Comparison of ENCODE assay signal across 8 mouse cellular contexts in genomic region chr13:24761403-24762227, GRCm38 (mm10). TPM values are rescaled to one million over a fixed set of nuclear protein-coding genes. Genes with fewer than 3 reads are reported as not detected.
DNase-seq lines count a peak whose midpoint lies in the region; ATAC-seq and TF ChIP-seq lines count a peak whose summit lies in the region.

Gene Gmnn (minus strand): TSS chr13:24761923.

- WGBS in heart, embryonic 11.5 days (ENCODE audit: insufficient replicate concordance), result under 1% methylated on average over 79 of the region's 79 CpGs
- under 1% methylated on average over 78 of the region's 79 CpGs for WGBS in kidney, embryonic 16.5 days
- under 1% methylated on average over 79 of the region's 79 CpGs for WGBS in liver, adult 2 months

- TF ChIP-seq CTCF in liver, adult 2 months (IDR thresholded peaks at IDR 0.05; ENCODE audit: low read depth, low read length), result no peak

- H3K9me3 ChIP-seq in heart, embryonic 11.5 days (replicated peaks; ENCODE audit: control insufficient read depth, low read length), result no peaks in the 10 kb centered on the region
- H3K9me3 ChIP-seq in kidney, embryonic 16.5 days (ENCODE audit: low read length), result no peaks in the 10 kb centered on the region

- peak; percentile 91 for DNase-seq in B cell, adult 2 months
- DNase-seq in brain, adult 2 months (ENCODE audit: low read depth, low spot score), result peak; percentile 88
- peak; percentile 81 for DNase-seq in liver, adult 2 months (ENCODE audit: extremely low read depth, low read depth, low spot score)
- DNase-seq in splenic B cell, adult 2 months (ENCODE audit: low read depth, low spot score), result peak; percentile 92

- H3K36me3 ChIP-seq in heart, embryonic 11.5 days (ENCODE audit: control insufficient read depth, insufficient read depth, low read length), result peaks cover 13% of the 10 kb centered on the region
- H3K36me3 ChIP-seq in kidney, embryonic 16.5 days (ENCODE audit: insufficient read depth, low read length), result peaks cover 23% of the 10 kb centered on the region
- H3K36me3 ChIP-seq in liver, adult 2 months (ENCODE audit: control insufficient read depth, insufficient read depth, low read length), result peaks cover 2% of the 10 kb centered on the region; the same call in 1 of the 2 replicates
- H3K36me3 ChIP-seq in myocyte (ENCODE audit: control insufficient read depth, insufficient read depth), result no peaks in the 10 kb centered on the region
- H3K36me3 ChIP-seq in splenic B cell, adult 2 months (ENCODE audit: control insufficient read depth, insufficient read depth, low read length, poor library complexity, severe bottlenecking), result no peaks in the 10 kb centered on the region

- peak within 1 kb of the TSS; percentile 58 for H3K4me2 ChIP-seq in heart, embryonic 11.5 days
- peak within 1 kb of the TSS; percentile 72 for H3K4me2 ChIP-seq in kidney, embryonic 16.5 days (replicated peaks; ENCODE audit: low read depth, low read length)
- peak within 1 kb of the TSS; percentile 84 for H3K4me2 ChIP-seq in myocyte (ENCODE audit: low read depth)

- H3K9ac ChIP-seq in heart, embryonic 11.5 days (ENCODE audit: low read depth, low read length), result peak within 1 kb of the TSS; percentile 91
- H3K9ac ChIP-seq in kidney, embryonic 16.5 days (replicated peaks; ENCODE audit: low read length), result peak within 1 kb of the TSS; percentile 92
- peak within 1 kb of the TSS; percentile 74 for H3K9ac ChIP-seq in liver, adult 2 months (ENCODE audit: low read depth, low read length)

- TF ChIP-seq POLR2A in liver, adult 2 months (IDR thresholded peaks at IDR 0.05; ENCODE audit: extremely low read depth, insufficient read depth, low read length), result 0 out of 2 replicates have a peak, but pooled peaks have one; percentile 41
- peak; percentile 79 for TF ChIP-seq POLR2A in myocyte (IDR thresholded peaks at IDR 0.05; ENCODE audit: insufficient read length, low read depth)

- H3K4me1 ChIP-seq in heart, embryonic 11.5 days (ENCODE audit: control insufficient read depth, insufficient read depth, low read length), result peaks cover 6% of the 10 kb centered on the region; the same call in 1 of the 2 replicates
- peaks cover 11% of the 10 kb centered on the region for H3K4me1 ChIP-seq in kidney, embryonic 16.5 days (ENCODE audit: insufficient read depth, low read length)
- peaks cover 1% of the 10 kb centered on the region; the same call in 1 of the 2 replicates for H3K4me1 ChIP-seq in liver, adult 2 months (ENCODE audit: control insufficient read depth, insufficient read depth, low read length)

- ATAC-seq in erythroblast, adult 5-6 weeks (replicated peaks; ENCODE audit: low FRiP score, poor library complexity, severe bottlenecking), result peak; percentile 93
- peak; percentile 98 for ATAC-seq in heart, embryonic 11.5 days (replicated peaks; ENCODE audit: insufficient number of reproducible peaks, low FRiP score, low TSS enrichment)
- ATAC-seq in kidney, embryonic 16.5 days (ENCODE audit: low FRiP score, low TSS enrichment), result peak; percentile 98

- peak within 1 kb of the TSS; percentile 85 for H3K4me3 ChIP-seq in heart, embryonic 11.5 days (ENCODE audit: low read depth, low read length)
- peak within 1 kb of the TSS; percentile 97 for H3K4me3 ChIP-seq in kidney, embryonic 16.5 days (ENCODE audit: low read length)
- H3K4me3 ChIP-seq in liver, adult 2 months (ENCODE audit: insufficient read depth, low read depth, low read length), result peak within 1 kb of the TSS; percentile 73
- H3K4me3 ChIP-seq in myocyte, result peak within 1 kb of the TSS; percentile 78

- H3ac ChIP-seq in myocyte (ENCODE audit: control insufficient read depth, insufficient read length), result peak within 1 kb of the TSS; percentile 32

- H3K27ac ChIP-seq in heart, embryonic 11.5 days (ENCODE audit: low read depth, low read length), result peak within 1 kb of the TSS; percentile 97
- peak within 1 kb of the TSS; percentile 96 for H3K27ac ChIP-seq in kidney, embryonic 16.5 days (ENCODE audit: low read length)
- H3K27ac ChIP-seq in liver, adult 2 months (replicated peaks; ENCODE audit: insufficient read depth, low read depth, low read length), result peak within 1 kb of the TSS; percentile 75

- H3K27me3 ChIP-seq in heart, embryonic 11.5 days (ENCODE audit: control insufficient read depth, insufficient read depth, low read length), result no peaks in the 10 kb centered on the region
- H3K27me3 ChIP-seq in kidney, embryonic 16.5 days (ENCODE audit: insufficient read depth, low read length), result no peaks in the 10 kb centered on the region
- H3K27me3 ChIP-seq in liver, adult 2 months (ENCODE audit: control insufficient read depth, insufficient read depth, low read length), result no peaks in the 10 kb centered on the region
- no peaks in the 10 kb centered on the region for H3K27me3 ChIP-seq in myocyte (ENCODE audit: control insufficient read depth, insufficient read depth, insufficient read length)
- no peaks in the 10 kb centered on the region for H3K27me3 ChIP-seq in splenic B cell, adult 2 months (ENCODE audit: control insufficient read depth, insufficient read depth, low read length, poor library complexity, severe bottlenecking)

- H3K79me2 ChIP-seq in liver, adult 2 months (ENCODE audit: control insufficient read depth, insufficient read depth, low read length), result no peaks in the 10 kb centered on the region
- peaks cover 20% of the 10 kb centered on the region for H3K79me2 ChIP-seq in myocyte (ENCODE audit: control insufficient read depth, insufficient read depth)

TF ChIP-seq in myocyte, 11 proteins besides CTCF, POLR2A, EP300 and RAD21:
- TF ChIP-seq E2F4 (IDR thresholded peaks at IDR 0.05; ENCODE audit: insufficient read depth), result peak; percentile 92
- TF ChIP-seq POLR2AphosphoS2 (IDR thresholded peaks at IDR 0.05; ENCODE audit: insufficient read length, low read depth), result peak; percentile 86
- TF ChIP-seq MYOG (IDR thresholded peaks at IDR 0.05; ENCODE audit: control insufficient read depth in 1 of 3, insufficient read depth in 1 of 3, insufficient read length in 2 of 3, low read depth in 2 of 3), result no peak
- TF ChIP-seq MYOD1 (IDR thresholded peaks at IDR 0.05; ENCODE audit: control insufficient read depth in 1 of 3, insufficient read length in 2 of 3, low read depth in 2 of 3), result peak in 1 of 3 experiments; percentile 20

RNA-seq across cellular contexts. Expression of gene Gmnn, which starts in this region (rescaled TPM):
- 87.6 and 105 TPM in 2 replicates for total RNA-seq in erythroblast, adult 5-6 weeks (2015; ENCODE audit: low replicate concordance)
- 108 and 135 TPM in 2 replicates for total RNA-seq in erythroblast, adult 5-6 weeks (2017; ENCODE audit: low replicate concordance)
- polyA plus RNA-seq in heart, embryonic 11.5 days (2014; fragmentation: Nextera tagmentation; extraction: Ambion mirVana), result 116 and 127 TPM in 2 replicates
- 103 and 104 TPM in 2 replicates for polyA plus RNA-seq in kidney, embryonic 16.5 days (2015; fragmentation: Nextera tagmentation; extraction: Ambion mirVana)
- 8.1 and 13.6 TPM in 2 replicates for total RNA-seq in liver, adult 2 months (2014; rRNA removed)
- polyA plus RNA-seq in liver, adult 2 months (2012; rRNA removed), result 1.4 and 2.9 TPM in 2 replicates
- polyA plus RNA-seq in myocyte (2012; fragmentation: generic; extraction: Trizol), result 10.8 TPM

Comparison
In these comparisons a context has a peak if more than half of its experiments do, and no peak if none do; other contexts are left out.
1. Peak in every context shown above with its lines: DNase-seq, ATAC-seq, H3K4me3 ChIP-seq and H3K27ac ChIP-seq.